Mouse (Mus musculus): ENCODE results near the gene Mylk4. TPM values are rescaled to one million over a fixed set of nuclear protein-coding genes. Genes with fewer than 3 reads are reported as not detected.

Mylk4 gene
- polyA plus RNA-seq, 1 experiment: 0.21 TPM

GRCm38 (mm10) chr13:32825546-32825945, 41.8 kb upstream of the Mylk4 start:
- no peak for DNase-seq
- no peak overlapping the region for H3K4me3 ChIP-seq (replicated peaks; ENCODE audit: insufficient read depth, low read depth, low read length)
- WGBS: 92% methylated on average over 8 of the region's 8 CpGs
- no peak overlapping the region for H3K27ac ChIP-seq (ENCODE audit: insufficient read depth, low read length)
- TF ChIP-seq POLR2A (IDR thresholded peaks at IDR 0.05; ENCODE audit: borderline replicate concordance, insufficient read depth, low read length) (no peak), CTCF (IDR thresholded peaks at IDR 0.05; ENCODE audit: borderline replicate concordance, insufficient read depth, low read depth, low read length) (no peak)
- no peaks in the 10 kb centered on the region for H3K4me1 ChIP-seq (ENCODE audit: control insufficient read depth, insufficient read depth, low read length)
- H3K27me3 ChIP-seq (ENCODE audit: control insufficient read depth, insufficient read depth, low read length): no peaks in the 10 kb centered on the region

- TF ChIP-seq CTCF (IDR thresholded peaks at IDR 0.05; ENCODE audit: borderline replicate concordance, insufficient read depth, low read depth, low read length) (no peak), POLR2A (IDR thresholded peaks at IDR 0.05; ENCODE audit: borderline replicate concordance, insufficient read depth, low read length) (no peak)
- DNase-seq: no peak
- H3K27me3 ChIP-seq (ENCODE audit: control insufficient read depth, insufficient read depth, low read length): no peaks in the 10 kb centered on the region
- no peak overlapping the region for H3K27ac ChIP-seq (ENCODE audit: insufficient read depth, low read length)
- WGBS: 76% methylated on average over 6 of the region's 6 CpGs
- no peaks in the 10 kb centered on the region for H3K4me1 ChIP-seq (ENCODE audit: control insufficient read depth, insufficient read depth, low read length)
- no peak overlapping the region for H3K4me3 ChIP-seq (replicated peaks; ENCODE audit: insufficient read depth, low read depth, low read length)
Observed at GRCm38 (mm10) chr13:32824377-32825330, 40.9 kb upstream of the Mylk4 start.

GRCm38 (mm10) chr13:32823126-32823525, 39.4 kb upstream of the Mylk4 start:
- H3K27me3 ChIP-seq (ENCODE audit: control insufficient read depth, insufficient read depth, low read length): no peaks in the 10 kb centered on the region
- 90% methylated on average over 6 of the region's 6 CpGs for WGBS
- no peak for TF ChIP-seq CTCF (IDR thresholded peaks at IDR 0.05; ENCODE audit: borderline replicate concordance, insufficient read depth, low read depth, low read length)
- no peak for TF ChIP-seq POLR2A (IDR thresholded peaks at IDR 0.05; ENCODE audit: borderline replicate concordance, insufficient read depth, low read length)
- no peak for DNase-seq
- no peaks in the 10 kb centered on the region for H3K4me1 ChIP-seq (ENCODE audit: control insufficient read depth, insufficient read depth, low read length)
- no peak overlapping the region for H3K27ac ChIP-seq (ENCODE audit: insufficient read depth, low read length)
- H3K4me3 ChIP-seq (replicated peaks; ENCODE audit: insufficient read depth, low read depth, low read length): no peak overlapping the region

- Histone ChIP-seq H3K4me1 (ENCODE audit: control insufficient read depth, insufficient read depth, low read length) (no peaks in the 10 kb centered on the region), H3K27ac (ENCODE audit: insufficient read depth, low read length) (no peak overlapping the region), H3K27me3 (ENCODE audit: control insufficient read depth, insufficient read depth, low read length) (no peaks in the 10 kb centered on the region), H3K4me3 (replicated peaks; ENCODE audit: insufficient read depth, low read depth, low read length) (no peak overlapping the region)
- TF ChIP-seq CTCF (IDR thresholded peaks at IDR 0.05; ENCODE audit: borderline replicate concordance, insufficient read depth, low read depth, low read length): no peak
- no peak for TF ChIP-seq POLR2A (IDR thresholded peaks at IDR 0.05; ENCODE audit: borderline replicate concordance, insufficient read depth, low read length)
- DNase-seq: no peak
- WGBS: 97% methylated on average over 4 of the region's 4 CpGs
Observed at GRCm38 (mm10) chr13:32821671-32822070, 37.9 kb upstream of the Mylk4 start.

- Histone ChIP-seq H3K4me3 (replicated peaks; ENCODE audit: insufficient read depth, low read depth, low read length) (no peak overlapping the region), H3K4me1 (ENCODE audit: control insufficient read depth, insufficient read depth, low read length) (no peaks in the 10 kb centered on the region), H3K27me3 (ENCODE audit: control insufficient read depth, insufficient read depth, low read length) (no peaks in the 10 kb centered on the region), H3K27ac (ENCODE audit: insufficient read depth, low read length) (no peak overlapping the region)
- DNase-seq: no peak
- 83% methylated on average over 5 of the region's 5 CpGs for WGBS
- TF ChIP-seq POLR2A (IDR thresholded peaks at IDR 0.05; ENCODE audit: borderline replicate concordance, insufficient read depth, low read length) (no peak), CTCF (IDR thresholded peaks at IDR 0.05; ENCODE audit: borderline replicate concordance, insufficient read depth, low read depth, low read length) (no peak)
Observed at GRCm38 (mm10) chr13:32819926-32820325, 36.2 kb upstream of the Mylk4 start.

GRCm38 (mm10) chr13:32819241-32819640, 35.5 kb upstream of the Mylk4 start:
- DNase-seq: no peak
- TF ChIP-seq CTCF (IDR thresholded peaks at IDR 0.05; ENCODE audit: borderline replicate concordance, insufficient read depth, low read depth, low read length) (no peak), POLR2A (IDR thresholded peaks at IDR 0.05; ENCODE audit: borderline replicate concordance, insufficient read depth, low read length) (no peak)
- no peaks in the 10 kb centered on the region for H3K27me3 ChIP-seq (ENCODE audit: control insufficient read depth, insufficient read depth, low read length)
- 93% methylated on average over 3 of the region's 3 CpGs for WGBS
- no peaks in the 10 kb centered on the region for H3K4me1 ChIP-seq (ENCODE audit: control insufficient read depth, insufficient read depth, low read length)
- H3K4me3 ChIP-seq (replicated peaks; ENCODE audit: insufficient read depth, low read depth, low read length): no peak overlapping the region
- H3K27ac ChIP-seq (ENCODE audit: insufficient read depth, low read length): no peak overlapping the region

- no peak for TF ChIP-seq CTCF (IDR thresholded peaks at IDR 0.05; ENCODE audit: borderline replicate concordance, insufficient read depth, low read depth, low read length)
- TF ChIP-seq POLR2A (IDR thresholded peaks at IDR 0.05; ENCODE audit: borderline replicate concordance, insufficient read depth, low read length): no peak
- no peak for DNase-seq
- Histone ChIP-seq H3K27ac (ENCODE audit: insufficient read depth, low read length) (no peak overlapping the region), H3K4me1 (ENCODE audit: control insufficient read depth, insufficient read depth, low read length) (no peaks in the 10 kb centered on the region), H3K27me3 (ENCODE audit: control insufficient read depth, insufficient read depth, low read length) (no peaks in the 10 kb centered on the region), H3K4me3 (replicated peaks; ENCODE audit: insufficient read depth, low read depth, low read length) (no peak overlapping the region)
- 37% methylated on average over 3 of the region's 3 CpGs for WGBS
Observed at GRCm38 (mm10) chr13:32807624-32808023, 23.9 kb upstream of the Mylk4 start.

- 55% methylated on average over 7 of the region's 7 CpGs for WGBS
- peak in 1 of 2 experiments; percentile 20 for DNase-seq
- H3K4me1 ChIP-seq (ENCODE audit: control insufficient read depth, insufficient read depth, low read length): no peaks in the 10 kb centered on the region
- TF ChIP-seq POLR2A (IDR thresholded peaks at IDR 0.05; ENCODE audit: borderline replicate concordance, insufficient read depth, low read length) (no peak), CTCF (IDR thresholded peaks at IDR 0.05; ENCODE audit: borderline replicate concordance, insufficient read depth, low read depth, low read length) (no peak)
- H3K4me3 ChIP-seq (replicated peaks; ENCODE audit: insufficient read depth, low read depth, low read length): no peak overlapping the region
- no peak overlapping the region for H3K27ac ChIP-seq (ENCODE audit: insufficient read depth, low read length)
- no peaks in the 10 kb centered on the region for H3K27me3 ChIP-seq (ENCODE audit: control insufficient read depth, insufficient read depth, low read length)
Observed at GRCm38 (mm10) chr13:32806820-32807219, 23.1 kb upstream of the Mylk4 start.
